ENCODE assay signal across 7 mouse cellular contexts in genomic region chr14:121623996-121624542, GRCm38 (mm10).
A peak's percentile ranks its signal among the peaks of the same experiment; 100 is the strongest.
DNase-seq lines count a peak whose midpoint lies in the region; ATAC-seq lines count a peak whose summit lies in the region.
"Not testable (repeated sequence)": the region's sequence is repeated elsewhere in the genome, so short reads cannot be mapped to it uniquely, and the experiment has no call there.

No protein-coding gene starts in this region.

- WGBS in kidney, embryonic 14.5 days = 68% methylated on average over 6 of the region's 6 CpGs
- WGBS in kidney, embryonic 16.5 days = 70% methylated on average over 6 of the region's 6 CpGs

- H3K9ac ChIP-seq in kidney, embryonic 14.5 days (ENCODE audit: low read depth, low read length); kidney, embryonic 16.5 days (replicated peaks; ENCODE audit: low read length): not testable (repeated sequence)

- H3K36me3 ChIP-seq in kidney, embryonic 14.5 days (ENCODE audit: control insufficient read depth, insufficient read depth, low read length) = not testable (repeated sequence)
- H3K36me3 ChIP-seq in kidney, embryonic 16.5 days (ENCODE audit: insufficient read depth, low read length) = peaks cover 47% of the 10 kb centered on the region

- H3K9me3 ChIP-seq in kidney, embryonic 14.5 days (ENCODE audit: control insufficient read depth, low read length); kidney, embryonic 16.5 days (ENCODE audit: low read length): not testable (repeated sequence)

- H3K4me3 ChIP-seq in kidney, embryonic 14.5 days (ENCODE audit: low read length); kidney, embryonic 16.5 days (ENCODE audit: low read length): not testable (repeated sequence)

- peak; percentile 51 for DNase-seq in kidney, adult 18-20 months
- DNase-seq in kidney, adult 8-10 months = peak; percentile 55 to 71
- peak; percentile 31 for DNase-seq in kidney, postnatal 10 days
- DNase-seq in kidney, postnatal 25 days = peak; percentile 58 to 87
- peak; percentile 25 to 40 for DNase-seq in kidney, postnatal 4 days

- 0 out of 2 replicates have a peak, but pooled peaks have one; percentile 46 for ATAC-seq in kidney, embryonic 14.5 days (ENCODE audit: low FRiP score, low TSS enrichment)
- peak; percentile 58 for ATAC-seq in kidney, embryonic 16.5 days (ENCODE audit: low FRiP score, low TSS enrichment)

- not testable (repeated sequence) for H3K4me2 ChIP-seq in kidney, embryonic 14.5 days (replicated peaks; ENCODE audit: low read depth, low read length); kidney, embryonic 16.5 days (replicated peaks; ENCODE audit: low read depth, low read length)

- not testable (repeated sequence) for H3K27me3 ChIP-seq in kidney, embryonic 14.5 days (ENCODE audit: control insufficient read depth, insufficient read depth, low read length); kidney, embryonic 16.5 days (ENCODE audit: insufficient read depth, low read length)

- not testable (repeated sequence) for H3K27ac ChIP-seq in kidney, embryonic 14.5 days (ENCODE audit: low read depth, low read length)
- peak overlapping the region; percentile 73 for H3K27ac ChIP-seq in kidney, embryonic 16.5 days (ENCODE audit: low read length)

- not testable (repeated sequence) for H3K4me1 ChIP-seq in kidney, embryonic 14.5 days (ENCODE audit: control insufficient read depth, insufficient read depth, low read length); kidney, embryonic 16.5 days (ENCODE audit: insufficient read depth, low read length)
